Mouse (Mus musculus) liver, adult (tissue): ENCODE measurements around the gene Shoc2.
A peak's percentile ranks its signal among the peaks of the same experiment; 100 is the strongest.

Experiments
- GATA4 ChIP-seq: IDR thresholded peaks from 2 replicates; pipeline ENCODE4 v1.6.1; 2014; ENCODE audit warnings: mild to moderate bottlenecking, low read length; ENCODE audit not compliant: insufficient replicate concordance

The Shoc2 gene

DNA sequence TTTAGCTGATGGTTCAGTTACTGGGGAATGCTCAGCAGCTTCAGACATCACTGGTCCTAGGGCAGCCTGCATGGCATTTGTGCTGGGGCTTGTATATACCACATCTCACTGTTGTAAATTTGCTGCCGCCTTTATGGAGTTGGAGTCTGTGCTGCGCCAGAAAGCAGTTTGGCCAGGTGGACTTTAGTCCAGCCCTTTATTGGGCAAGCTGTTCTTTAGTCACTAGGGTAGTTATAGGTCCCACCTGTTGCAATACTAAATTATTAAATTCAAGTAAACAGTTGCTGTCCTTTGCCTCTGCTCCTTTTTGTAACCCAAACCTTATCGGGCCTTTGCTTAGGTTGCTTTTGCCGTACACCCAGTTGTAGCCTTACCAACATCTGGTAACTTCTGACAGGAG lies 29.2 kb upstream of the Shoc2 start:
- TF ChIP-seq GATA4: peak; percentile 50; the same call in 1 of the 2 replicates

- no peak for TF ChIP-seq GATA4
Measured at GRCm38 (mm10) chr19:53919541-53919940, 24.6 kb upstream of the Shoc2 start.

DNA sequence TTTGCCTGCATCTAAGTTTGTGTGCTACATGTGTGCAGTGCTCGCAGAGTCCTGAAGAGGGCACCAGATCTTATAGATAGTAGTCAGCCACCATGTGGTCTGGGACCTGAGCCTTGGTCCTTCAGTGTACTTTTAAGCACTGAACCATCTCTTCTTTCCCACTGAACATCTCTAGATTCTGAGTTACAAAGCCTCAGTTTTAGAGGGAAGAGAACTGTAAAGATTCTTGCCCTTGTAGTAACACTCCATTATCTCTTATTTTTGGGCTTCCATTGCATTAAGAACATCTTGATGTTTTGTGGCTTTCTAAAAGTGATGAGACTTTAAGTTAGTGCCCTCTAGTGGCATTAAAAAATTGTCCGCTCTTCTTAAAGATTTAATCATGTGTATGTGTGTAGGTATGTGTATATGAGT lies 18.8 kb upstream of the Shoc2 start:
- no peak for TF ChIP-seq GATA4

GRCm38 (mm10) chr19:53926705-53927104 lies 17.4 kb upstream of the Shoc2 start:
- no peak for TF ChIP-seq GATA4

DNA sequence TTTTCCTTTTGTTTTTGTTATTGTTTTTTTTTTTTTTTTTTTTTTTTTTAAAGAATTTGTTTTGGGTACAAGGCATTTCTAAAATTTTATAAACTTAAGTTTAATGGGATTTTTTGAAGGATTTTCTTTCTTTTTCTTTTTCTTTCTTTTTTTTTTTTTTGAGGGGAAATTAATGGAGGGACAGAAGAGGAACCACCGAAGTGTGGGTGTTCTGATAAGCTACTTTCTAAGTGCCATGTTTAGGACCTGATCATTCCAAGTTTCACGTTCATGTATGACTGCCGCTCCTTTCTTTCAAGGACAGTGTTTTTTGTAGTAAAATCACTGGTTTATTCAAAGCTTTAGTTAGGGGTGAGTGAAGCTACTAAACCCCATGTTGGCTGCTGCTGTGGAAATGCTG lies 14.9 kb upstream of the Shoc2 start:
- no peak for TF ChIP-seq GATA4

DNA sequence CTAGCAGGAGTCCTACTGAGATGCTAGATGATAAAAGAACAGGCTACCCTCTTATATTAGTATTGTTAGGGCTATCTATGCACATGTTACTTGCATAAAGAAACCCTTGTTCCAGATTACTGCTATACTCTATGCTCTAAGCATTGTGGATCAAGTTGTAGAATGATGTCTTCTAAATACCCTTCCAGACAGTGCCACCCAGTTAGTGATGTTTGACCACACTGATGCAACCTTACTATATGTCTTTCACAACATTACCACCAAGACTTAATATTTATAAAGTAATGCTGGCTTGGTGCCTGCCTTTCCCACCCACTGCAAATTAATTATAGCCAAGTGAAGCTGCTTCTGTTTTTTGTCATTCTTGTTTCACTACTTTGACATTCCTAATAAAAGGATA lies 11.1 kb upstream of the Shoc2 start:
- no peak for TF ChIP-seq GATA4

DNA sequence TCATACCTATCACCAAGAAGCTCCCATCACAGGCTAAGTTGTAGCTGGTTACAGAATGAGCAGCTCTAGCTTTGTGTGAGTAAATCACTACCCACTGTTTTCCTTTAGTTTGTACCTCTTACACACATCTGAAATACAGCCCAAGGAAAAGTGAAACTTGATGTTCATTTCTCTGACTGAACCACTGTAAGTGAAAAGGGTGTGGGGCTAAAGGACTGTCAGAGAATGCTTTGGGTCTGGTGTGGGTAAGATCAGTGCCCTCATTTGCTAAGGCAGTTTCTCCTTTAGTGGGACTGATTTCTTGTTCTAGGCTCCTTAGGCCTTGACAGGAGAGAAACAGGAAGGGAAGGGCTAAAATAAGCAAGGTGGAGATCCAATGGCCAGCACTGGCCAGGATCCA lies 10.1 kb upstream of the Shoc2 start:
- no peak for TF ChIP-seq GATA4

DNA sequence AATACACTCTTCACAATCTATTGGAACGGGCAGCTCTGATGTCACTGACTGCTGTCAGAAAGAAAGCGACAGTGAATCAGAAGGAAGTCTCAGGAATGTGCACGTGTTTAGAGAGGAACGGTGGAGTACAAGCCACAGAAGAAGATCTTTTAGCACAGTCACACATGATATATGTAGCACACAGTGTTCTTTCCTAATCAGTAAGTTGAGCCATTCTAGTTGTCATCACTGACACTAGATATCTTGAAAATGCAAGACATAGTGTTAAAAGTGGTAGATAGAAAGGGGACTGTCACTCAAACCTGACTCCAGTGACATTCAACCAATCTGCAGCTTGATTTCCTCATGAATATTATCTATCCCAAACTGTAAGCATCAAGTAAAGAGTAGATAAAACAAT lies 4.6 kb upstream of the Shoc2 start:
- TF ChIP-seq GATA4: no peak

GRCm38 (mm10) chr19:53941139-53941538 lies 3.0 kb upstream of the Shoc2 start:
- TF ChIP-seq GATA4: no peak

GRCm38 (mm10) chr19:53942342-53942741 lies 1.8 kb upstream of the Shoc2 start:
- no peak for TF ChIP-seq GATA4

DNA sequence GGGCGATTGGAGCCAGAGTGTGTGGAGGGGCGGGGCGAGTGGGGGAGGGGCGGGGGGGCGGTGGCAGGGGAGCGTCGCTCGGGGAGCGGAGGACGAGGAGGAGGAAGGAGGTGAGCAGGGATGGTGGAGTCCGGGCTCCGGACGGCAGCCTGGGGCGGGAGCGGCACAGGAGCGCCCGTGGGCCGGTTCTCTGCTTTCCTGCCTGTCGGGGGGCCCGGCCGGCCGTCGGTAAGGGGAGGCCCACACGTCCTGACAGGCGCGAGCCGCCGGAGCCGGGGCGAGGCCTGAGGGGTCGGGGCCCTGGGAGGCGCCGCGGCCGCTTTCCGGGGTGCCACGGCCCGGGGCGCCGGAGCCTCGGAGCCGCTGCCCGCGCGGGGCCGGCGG lies 672 bp downstream of the Shoc2 start:
- TF ChIP-seq GATA4: no peak

GRCm38 (mm10) chr19:53945171-53946042 lies 1.3 kb downstream of the Shoc2 start:
- no peak for TF ChIP-seq GATA4

GRCm38 (mm10) chr19:53957513-53957912 lies 13.4 kb downstream of the Shoc2 start:
- no peak for TF ChIP-seq GATA4

DNA sequence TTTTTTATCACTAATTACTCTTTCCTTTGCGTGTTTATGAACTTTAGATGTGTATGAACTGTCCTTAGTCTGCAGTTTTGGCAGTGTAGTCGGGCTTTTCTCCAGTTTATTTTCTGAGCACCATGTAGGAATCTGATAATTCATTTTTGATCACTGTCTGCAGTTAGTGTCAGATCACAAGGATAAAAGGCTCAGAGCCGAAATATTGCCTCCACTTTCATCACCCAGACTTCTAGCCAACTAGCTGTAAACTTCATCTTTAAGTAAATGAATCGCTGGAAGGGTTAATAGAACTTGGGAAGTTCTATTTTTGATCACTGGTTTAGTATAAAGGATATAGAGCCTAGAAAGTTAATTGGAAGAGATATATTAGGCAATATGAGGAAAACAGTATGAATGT lies 18.4 kb downstream of the Shoc2 start:
- TF ChIP-seq GATA4: no peak

GRCm38 (mm10) chr19:53964910-53965633 lies 21.0 kb downstream of the Shoc2 start:
- TF ChIP-seq GATA4: no peak

DNA sequence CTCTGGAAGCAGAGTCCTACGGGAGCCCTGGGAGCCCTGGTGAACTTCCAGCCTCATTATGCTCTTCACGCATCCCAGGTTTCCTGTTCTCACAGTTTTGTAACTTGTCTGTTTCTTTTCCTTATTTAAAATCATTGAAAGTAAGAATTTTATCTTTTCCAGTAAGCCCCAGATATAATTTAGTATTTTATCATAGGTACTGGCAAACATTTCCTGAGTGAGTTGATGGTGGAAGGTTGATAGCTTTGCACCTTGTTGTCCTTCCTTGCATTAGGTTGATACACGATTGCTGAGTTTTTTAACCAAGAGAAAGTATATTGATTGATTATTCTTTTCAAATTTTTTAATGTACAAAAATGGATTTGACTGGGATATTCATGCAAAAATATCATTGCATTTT lies 25.1 kb downstream of the Shoc2 start:
- no peak for TF ChIP-seq GATA4

DNA sequence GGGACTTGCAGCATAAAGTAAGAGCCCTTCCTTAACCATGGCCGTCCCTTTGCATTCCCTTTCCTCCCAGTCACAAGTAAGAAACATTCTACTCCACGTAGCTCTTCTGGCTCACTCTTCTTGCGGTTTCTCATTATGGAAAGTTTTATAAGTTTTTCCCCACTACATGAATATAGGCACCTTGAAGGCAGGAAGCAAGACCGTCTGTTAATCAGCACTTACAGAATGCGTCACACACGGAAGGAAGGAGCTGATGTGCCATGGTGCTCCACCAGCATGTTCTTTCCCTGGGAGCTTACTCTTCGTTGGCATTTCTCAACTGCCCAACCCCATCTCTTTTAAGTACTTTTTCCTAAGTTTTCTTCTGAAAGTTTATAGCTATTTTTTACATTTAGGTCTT lies 27.8 kb downstream of the Shoc2 start:
- TF ChIP-seq GATA4: no peak

DNA sequence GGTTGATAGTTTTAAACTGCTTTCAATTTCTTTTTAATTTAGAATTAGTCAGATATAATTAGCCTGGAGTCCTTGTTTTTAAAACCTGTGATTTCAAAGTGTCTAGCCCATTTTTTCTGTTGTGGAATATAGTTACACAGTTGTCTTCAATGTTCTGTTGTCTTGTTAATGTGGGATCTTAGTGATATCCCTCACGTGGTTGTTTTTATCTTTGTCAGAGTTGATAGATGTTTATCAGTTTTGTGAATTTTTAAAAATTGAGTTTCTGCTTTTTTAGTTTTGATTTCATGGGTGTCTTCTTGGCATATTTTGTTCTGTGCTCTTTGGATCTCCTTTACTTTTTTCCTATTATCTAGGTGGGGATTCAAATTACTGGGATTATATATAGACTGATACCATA lies 29.6 kb downstream of the Shoc2 start:
- no peak for TF ChIP-seq GATA4
